Mouse (Mus musculus) liver, embryonic 14.5 days (tissue): ENCODE results near the gene Syne3.

Experiments used
- CTCF ChIP-seq: IDR thresholded peaks from 2 replicates; pipeline ENCODE4 v1.5.1; 2016; ENCODE audit warnings: antibody characterized with exemption, low read depth, control low read depth
- EP300 ChIP-seq: IDR thresholded peaks from 2 replicates; pipeline ENCODE4 v1.6.1; 2016; ENCODE audit warnings: antibody characterized with exemption, low read depth

DNA sequence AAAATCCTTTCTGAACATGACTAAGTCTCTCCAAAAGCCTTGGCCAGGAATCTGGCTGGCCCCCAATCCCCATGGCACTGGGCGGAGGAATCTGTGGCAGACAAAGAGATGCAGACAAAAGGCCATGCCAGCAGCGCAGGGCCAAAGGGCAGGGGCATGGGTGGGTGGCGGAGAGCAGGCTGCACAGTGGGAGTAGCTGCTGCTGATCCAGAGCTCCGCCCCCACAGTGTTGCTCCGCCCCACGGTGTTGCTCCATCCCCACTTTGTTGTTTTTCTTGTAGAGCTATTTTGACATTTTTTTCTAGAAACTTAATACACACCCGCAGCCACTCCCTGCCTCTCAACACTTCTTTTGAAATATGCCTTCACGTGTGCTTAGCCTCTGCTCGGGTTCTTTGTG, 31.2 kb downstream of the Syne3 start:
- no peak for TF ChIP-seq CTCF
- no peak for TF ChIP-seq EP300
